Comparison of ENCODE assay signal across 8 mouse cellular contexts in the genomic region with DNA sequence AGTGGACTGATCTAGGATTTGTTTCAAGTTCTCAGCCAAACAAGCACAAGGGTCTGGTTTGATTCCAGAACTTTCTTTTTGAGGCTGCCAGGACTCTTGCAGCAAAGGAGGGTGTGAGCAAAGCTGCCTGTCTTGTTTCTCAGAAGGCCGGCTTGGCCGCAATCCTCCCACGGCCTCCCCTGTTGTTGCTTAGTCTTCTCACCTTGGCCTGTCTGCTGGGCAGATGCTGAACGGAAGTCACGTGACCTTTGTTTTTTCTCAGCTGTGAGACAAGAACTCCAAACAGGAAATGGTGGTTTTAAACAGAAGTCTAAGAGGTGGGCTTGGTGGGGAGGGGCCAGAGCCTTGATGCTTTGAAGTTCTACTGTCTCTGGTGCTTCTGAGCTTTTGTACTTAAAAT.
DNase-seq lines count a peak whose midpoint lies in the region; ATAC-seq lines count a peak whose summit lies in the region.

No protein-coding gene starts in this region.

- peak; percentile 90 for ATAC-seq in lung, embryonic 15.5 days (ENCODE audit: borderline replicate concordance, extremely low read depth, low FRiP score, low TSS enrichment)
- ATAC-seq in midbrain, embryonic 14.5 days (ENCODE audit: low FRiP score, low TSS enrichment): no peak

- H3K4me2 ChIP-seq in lung, embryonic 15.5 days: peak overlapping the region; percentile 27
- H3K4me2 ChIP-seq in midbrain, embryonic 14.5 days (ENCODE audit: low read length): no peak overlapping the region

- H3K9ac ChIP-seq in lung, embryonic 15.5 days: no peak overlapping the region
- no peak overlapping the region for H3K9ac ChIP-seq in midbrain, embryonic 14.5 days (replicated peaks; ENCODE audit: low read length)

- peak overlapping the region; percentile 51 for H3K27ac ChIP-seq in lung, embryonic 15.5 days
- H3K27ac ChIP-seq in midbrain, embryonic 14.5 days (replicated peaks; ENCODE audit: low read depth, low read length): no peak overlapping the region

- DNase-seq in layer of hippocampus, adult 9-11 months: peak; percentile 33
- DNase-seq in layer of hippocampus, adult 9-10 months (ENCODE audit: low spot score): no peak
- peak; percentile 69 for DNase-seq in adrenal gland, postnatal 10 days
- peak; percentile 35 to 48 for DNase-seq in heart, postnatal 14 days
- DNase-seq in spleen, postnatal 4 days (ENCODE audit: low spot score in 2 of 2): peak; percentile 60 to 77
- DNase-seq in midbrain, embryonic 14.5 days: no peak
- no peak for DNase-seq in left cerebral cortex, adult 11 months (ENCODE audit: low spot score)

- 17% methylated on average over 5 of the region's 5 CpGs for WGBS in lung, embryonic 15.5 days
- WGBS in midbrain, embryonic 14.5 days: 74% methylated on average over 5 of the region's 5 CpGs

- H3K4me3 ChIP-seq in lung, embryonic 15.5 days: no peak overlapping the region
- no peak overlapping the region for H3K4me3 ChIP-seq in midbrain, embryonic 14.5 days (replicated peaks; ENCODE audit: low read depth, low read length)

- H3K4me1 ChIP-seq in lung, embryonic 15.5 days: peaks cover 26% of the 10 kb centered on the region
- H3K4me1 ChIP-seq in midbrain, embryonic 14.5 days (ENCODE audit: control insufficient read depth, insufficient read depth, low read length): no peaks in the 10 kb centered on the region

- H3K36me3 ChIP-seq in lung, embryonic 15.5 days: no peaks in the 10 kb centered on the region
- H3K36me3 ChIP-seq in midbrain, embryonic 14.5 days (ENCODE audit: control insufficient read depth, insufficient read depth, low read length): no peaks in the 10 kb centered on the region

- intact Hi-C loops in heart, postnatal 14 days (cut with DNase I): loop anchor here (2.0 to 10.0 kb wide), 2 partner anchors 84 to 720 kb away; a partner anchor contains a TSS

- H3K9me3 ChIP-seq in lung, embryonic 15.5 days: no peaks in the 10 kb centered on the region
- no peaks in the 10 kb centered on the region for H3K9me3 ChIP-seq in midbrain, embryonic 14.5 days (ENCODE audit: control insufficient read depth, low read length)

- no peaks in the 10 kb centered on the region for H3K27me3 ChIP-seq in lung, embryonic 15.5 days
- H3K27me3 ChIP-seq in midbrain, embryonic 14.5 days (ENCODE audit: control insufficient read depth, insufficient read depth, low read length): no peaks in the 10 kb centered on the region

Comparison
In these comparisons a context has a peak if more than half of its experiments do, and no peak if none do; other contexts are left out.
1. DNase-seq: peak in layer of hippocampus, adult 9-11 months (single experiment), adrenal gland, postnatal 10 days (single experiment), heart, postnatal 14 days (2 of 2) and spleen, postnatal 4 days (2 of 2); none in layer of hippocampus, adult 9-10 months (single experiment), midbrain, embryonic 14.5 days (single experiment) and left cerebral cortex, adult 11 months (single experiment).